Mouse (Mus musculus) layer of hippocampus, adult 9-10 months (tissue): ENCODE data around the gene Pigg.

Experiments used
- DNase-seq: peaks from one replicate; pipeline ENCODE4 v3.0.0; 2022; ENCODE audit warnings: low spot score

Pigg gene

DNA sequence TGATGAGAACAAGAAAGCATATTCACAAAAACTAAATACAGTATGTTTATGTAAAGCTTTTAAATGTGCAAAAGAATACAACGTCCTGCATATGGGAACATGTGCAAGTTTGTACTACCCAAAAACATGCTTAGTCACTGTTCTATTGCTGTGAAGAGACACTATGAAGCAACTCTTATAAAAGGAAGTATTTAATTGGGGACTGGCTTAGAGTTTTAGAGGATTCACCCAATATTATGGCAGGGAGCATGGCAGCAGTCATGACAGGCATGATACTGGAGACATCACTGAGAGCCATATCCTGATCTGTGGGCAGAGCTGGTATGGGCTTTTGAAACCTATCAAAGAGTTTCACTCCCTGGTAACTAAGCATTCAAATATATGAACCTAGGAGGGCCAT lies 45.5 kb downstream of the Pigg start:
- DNase-seq, result no peak

GRCm38 (mm10) chr5:108359491-108359890 lies 47.1 kb downstream of the Pigg start:
- no peak for DNase-seq

GRCm38 (mm10) chr5:108360211-108360610 lies 47.8 kb downstream of the Pigg start:
- DNase-seq, result no peak

- no peak for DNase-seq
Observed at GRCm38 (mm10) chr5:108362330-108362729, 49.9 kb downstream of the Pigg start.

- no peak for DNase-seq
Observed at GRCm38 (mm10) chr5:108366328-108366983, 54.0 kb downstream of the Pigg start.

GRCm38 (mm10) chr5:108366984-108367841 lies 54.8 kb downstream of the Pigg start:
- no peak for DNase-seq

GRCm38 (mm10) chr5:108367871-108368332 lies 55.5 kb downstream of the Pigg start, which contains the start of gene Gm42517:
Gene Gm42517 (minus strand): TSS chr5:108367922.
- no peak for DNase-seq

DNA sequence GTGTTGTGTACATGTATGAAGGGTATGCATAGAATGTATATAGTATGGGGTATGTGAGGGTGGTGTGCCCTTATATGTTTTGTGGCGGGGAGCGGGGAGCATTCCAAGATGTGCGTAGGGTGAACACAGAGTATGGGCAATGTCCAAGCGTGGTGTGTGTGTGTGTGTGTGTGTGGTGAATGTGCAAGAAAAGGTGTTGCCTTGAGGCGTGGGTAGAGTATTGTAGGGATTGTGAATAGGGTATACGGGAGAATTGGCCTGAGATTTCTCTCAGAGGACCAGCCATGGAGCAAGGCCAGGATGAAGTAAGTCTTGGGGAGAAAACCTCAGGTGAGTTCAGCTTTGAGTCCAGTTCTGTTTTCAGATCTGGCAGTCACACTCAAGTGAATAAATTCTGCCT lies 56.0 kb downstream of the Pigg start:
- no peak for DNase-seq

- peak; percentile 72 for DNase-seq
Observed at GRCm38 (mm10) chr5:108368851-108369621, 56.6 kb downstream of the Pigg start.

DNA sequence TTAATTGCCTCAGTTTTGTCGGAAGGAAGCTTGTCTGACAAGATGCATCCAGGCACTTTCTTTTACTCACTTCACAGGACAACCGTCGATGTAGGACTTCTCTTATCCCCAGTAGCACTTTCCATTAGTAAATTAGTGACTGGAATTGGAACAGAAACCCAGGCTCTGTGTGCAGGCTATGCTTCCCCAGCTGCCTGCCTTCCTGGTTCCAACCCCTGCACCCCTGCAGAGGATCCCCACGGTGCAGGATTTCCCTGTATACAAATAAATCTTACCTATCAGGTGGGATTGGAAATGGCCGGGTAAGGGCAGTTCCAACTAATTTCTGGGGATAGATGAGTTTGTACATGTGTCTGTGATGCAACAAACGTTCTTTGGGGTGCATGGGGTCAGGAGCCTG lies 57.6 kb downstream of the Pigg start:
- no peak for DNase-seq

- no peak for DNase-seq
Observed at GRCm38 (mm10) chr5:108374079-108374478, 61.7 kb downstream of the Pigg start.

GRCm38 (mm10) chr5:108376059-108376458 lies 63.6 kb downstream of the Pigg start:
- DNase-seq, result no peak

DNA sequence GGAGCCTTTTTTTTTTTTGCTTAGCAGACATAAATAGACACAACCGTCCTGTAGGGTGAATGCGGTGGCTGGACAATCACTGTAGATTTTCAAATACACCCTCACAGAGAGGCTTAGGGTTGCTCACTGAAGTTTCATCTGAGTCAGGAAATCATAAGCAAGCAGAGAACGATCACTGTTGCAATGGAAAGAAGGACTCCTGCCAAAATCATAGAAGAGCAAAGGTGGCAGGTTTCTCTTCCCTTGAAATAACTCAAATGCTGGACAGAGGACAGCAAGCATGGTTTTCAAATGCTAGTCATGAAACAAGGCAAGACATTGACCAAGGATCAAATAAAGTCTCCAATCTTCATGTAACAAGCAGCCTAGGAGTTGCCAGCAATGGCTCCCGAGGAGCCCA lies 65.9 kb downstream of the Pigg start:
- no peak for DNase-seq

DNA sequence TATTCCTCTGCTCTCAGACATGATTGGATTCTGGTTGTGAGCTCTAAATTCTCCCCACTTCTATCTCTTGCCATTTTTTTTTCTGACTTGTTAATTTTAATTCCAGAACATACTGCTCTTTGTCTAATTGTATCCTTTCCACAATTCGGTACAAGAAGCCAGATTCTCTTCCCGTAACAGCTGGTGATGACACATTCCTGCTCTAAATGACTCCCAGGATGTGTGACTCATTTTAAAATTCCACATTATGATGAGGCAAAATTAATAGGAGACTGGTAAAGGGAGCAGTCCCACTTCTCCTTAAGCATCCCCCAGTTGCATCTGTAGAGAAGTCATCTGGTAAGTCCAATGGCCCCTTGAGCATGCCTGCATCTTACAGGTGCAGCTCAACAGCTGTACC lies 73.2 kb downstream of the Pigg start:
- DNase-seq, result peak; percentile 69

DNA sequence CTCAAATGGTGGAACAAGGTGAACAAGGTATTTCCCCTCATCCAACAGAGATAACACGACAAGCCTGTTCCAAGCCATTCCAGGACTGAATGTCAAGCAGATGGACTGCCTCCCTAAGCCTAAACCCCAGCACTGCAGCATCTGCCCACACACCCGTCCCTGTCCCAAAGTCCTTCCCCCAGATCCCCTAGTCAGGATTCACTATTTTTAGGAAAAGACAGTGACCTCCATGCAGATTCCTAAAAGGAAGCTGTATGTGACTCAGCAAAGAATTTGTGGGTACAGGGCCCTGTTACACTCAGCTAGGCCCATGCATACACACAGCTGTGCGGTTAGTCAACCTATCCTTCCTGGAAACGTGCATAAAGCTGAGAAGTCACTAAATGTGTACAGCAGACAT lies 74.0 kb downstream of the Pigg start:
- no peak for DNase-seq

- no peak for DNase-seq
Observed at GRCm38 (mm10) chr5:108388201-108388600, 75.8 kb downstream of the Pigg start, which contains the start of gene Pde6b. Gene Pde6b (plus strand): TSS chr5:108388391.

- DNase-seq, result no peak
Observed at GRCm38 (mm10) chr5:108389744-108390143, 77.3 kb downstream of the Pigg start.
